Mouse (Mus musculus) CH12.LX (cell line): ENCODE results near the gene Pcbp2. TPM values are rescaled to one million over a fixed set of nuclear protein-coding genes. Genes with fewer than 3 reads are reported as not detected.
A peak's percentile ranks its signal among the peaks of the same experiment; 100 is the strongest.

Source experiments
- DNase-seq: peaks from one replicate; pipeline ENCODE4 v3.0.0-alpha.2; 2013; ENCODE audit errors: extremely low read depth
- H3K27ac ChIP-seq: 2 replicates; pipeline ENCODE4 v1.5.1; 2012; ENCODE audit warnings: low read depth, mild to moderate bottlenecking, control low read depth, moderate library complexity; ENCODE audit not compliant: insufficient read depth
- H3K27me3 ChIP-seq: replicated peaks from 2 replicates; pipeline ENCODE3; 2012; ENCODE audit warnings: inconsistent platforms
- H3K36me3 ChIP-seq, 2 experiments: replicated peaks in 1 of 2; 2 replicates each; pipeline versions ENCODE3 to v1.6.1; 2012; ENCODE audit warnings: inconsistent platforms in 1 of 2, low read length in 1 of 2, mild to moderate bottlenecking in 1 of 2, mixed read lengths in 1 of 2, moderate library complexity in 1 of 2; ENCODE audit not compliant: control insufficient read depth in 1 of 2, insufficient read depth in 1 of 2
- H3K4me1 ChIP-seq, 2 experiments: 2 replicates each; pipeline ENCODE4 v1.6.1; 2012; ENCODE audit warnings: inconsistent platforms in 1 of 2, moderate library complexity in 1 of 2; ENCODE audit not compliant: insufficient read depth in 2 of 2, control insufficient read depth in 1 of 2
- H3K4me2 ChIP-seq: 2 replicates; pipeline ENCODE4 v1.6.1; 2012; ENCODE audit warnings: low read depth, mild to moderate bottlenecking, control low read depth; ENCODE audit not compliant: poor library complexity, insufficient read depth, severe bottlenecking
- H3K4me3 ChIP-seq, 3 experiments: fragments of 150-350 bp in 1 of 3; sonication (generic) in 1 of 3; replicated peaks in 1 of 3; 2 replicates each; pipeline versions ENCODE3 to v1.5.1; 2011 to 2012; ENCODE audit warnings: low read depth in 2 of 3, low read length in 2 of 3, mild to moderate bottlenecking in 2 of 3, moderate library complexity in 2 of 3, control low read depth in 1 of 3, improper control_type of control experiment in 1 of 3, inconsistent platforms in 1 of 3, mixed read lengths in 1 of 3; ENCODE audit not compliant: poor library complexity in 1 of 3
- H3K79me2 ChIP-seq: replicated peaks from 2 replicates; pipeline ENCODE4 v1.6.1; 2012; ENCODE audit warnings: mild to moderate bottlenecking, moderate library complexity; ENCODE audit not compliant: control insufficient read depth, poor library complexity, insufficient read depth, severe bottlenecking; ENCODE audit errors: extremely low read depth
- H3K9ac ChIP-seq: 2 replicates; pipeline ENCODE4 v1.6.1; 2012; ENCODE audit warnings: low read depth, mild to moderate bottlenecking, control low read depth, moderate library complexity; ENCODE audit not compliant: insufficient read depth
- H3K9me3 ChIP-seq: replicated peaks from 2 replicates; pipeline ENCODE3; 2012; ENCODE audit warnings: low read length, inconsistent platforms, mixed read lengths
- BHLHE40 ChIP-seq: IDR thresholded peaks from 2 replicates; pipeline ENCODE4 v1.6.1; 2011; ENCODE audit warnings: mild to moderate bottlenecking, low read depth, low read length, improper control_type of control experiment
- CHD1 ChIP-seq: IDR thresholded peaks from 2 replicates; pipeline ENCODE4 v1.6.1; 2012; ENCODE audit warnings: low read depth, low read length, improper control_type of control experiment, inconsistent platforms
- CTCF ChIP-seq, 2 experiments: IDR thresholded peaks in 1 of 2; conservative IDR thresholded peaks in 1 of 2; 2 replicates each; pipeline ENCODE4 v1.5.1; 2011 to 2012; ENCODE audit warnings: low read depth in 2 of 2, low read length in 2 of 2, improper control_type of control experiment in 1 of 2, inconsistent platforms in 1 of 2, mild to moderate bottlenecking in 1 of 2, moderate library complexity in 1 of 2
- E2F4 ChIP-seq: IDR thresholded peaks from 2 replicates; pipeline ENCODE4 v1.6.1; 2011; ENCODE audit warnings: low read depth, low read length, improper control_type of control experiment; ENCODE audit not compliant: insufficient replicate concordance
- ETS1 ChIP-seq: conservative IDR thresholded peaks from 2 replicates; pipeline ENCODE4 v1.6.1; 2012; ENCODE audit warnings: low read depth, mild to moderate bottlenecking, inconsistent platforms, low read length, improper control_type of control experiment, moderate library complexity
- GABPA ChIP-seq: IDR thresholded peaks from 2 replicates; pipeline ENCODE4 v1.6.1; 2012; ENCODE audit warnings: low read depth, low read length, improper control_type of control experiment, inconsistent platforms; ENCODE audit not compliant: insufficient replicate concordance
- IRF4 ChIP-seq: IDR thresholded peaks from 2 replicates; pipeline ENCODE4 v1.6.1; 2014; ENCODE audit warnings: low read depth, mild to moderate bottlenecking, inconsistent platforms, low read length, improper control_type of control experiment
- KAT2A ChIP-seq: IDR thresholded peaks from 2 replicates; pipeline ENCODE4 v1.6.1; 2012; ENCODE audit warnings: low read length, improper control_type of control experiment, inconsistent platforms; ENCODE audit not compliant: insufficient replicate concordance
- MAFK ChIP-seq: IDR thresholded peaks from 2 replicates; pipeline ENCODE4 v1.6.1; 2011; ENCODE audit warnings: low read length, improper control_type of control experiment; ENCODE audit not compliant: insufficient replicate concordance
- MAX ChIP-seq: IDR thresholded peaks from 2 replicates; pipeline ENCODE4 v1.6.1; 2011; ENCODE audit warnings: low read length, improper control_type of control experiment
- PAX5 ChIP-seq: IDR thresholded peaks from 2 replicates; pipeline ENCODE4 v1.6.1; 2012; ENCODE audit warnings: low read length, inconsistent platforms, mixed read lengths
- POLR2A ChIP-seq: IDR thresholded peaks from 2 replicates; pipeline ENCODE4 v1.6.1; 2011; ENCODE audit warnings: low read depth, mild to moderate bottlenecking, improper control_type of control experiment, low read length
- RAD21 ChIP-seq: IDR thresholded peaks from 2 replicates; pipeline ENCODE4 v1.6.1; 2011; ENCODE audit warnings: low read depth, mild to moderate bottlenecking, low read length, improper control_type of control experiment, moderate library complexity
- RCOR1 ChIP-seq: conservative IDR thresholded peaks from 2 replicates; pipeline ENCODE4 v1.6.1; 2012; ENCODE audit warnings: low read depth, mild to moderate bottlenecking, inconsistent platforms, low read length, improper control_type of control experiment
- SIN3A ChIP-seq: IDR thresholded peaks from 2 replicates; pipeline ENCODE4 v1.6.1; 2012; ENCODE audit warnings: low read length, improper control_type of control experiment, inconsistent platforms
- SMC3 ChIP-seq: IDR thresholded peaks from 2 replicates; pipeline ENCODE4 v1.6.1; 2011; ENCODE audit warnings: low read depth, low read length, improper control_type of control experiment
- TBP ChIP-seq: conservative IDR thresholded peaks from 2 replicates; pipeline ENCODE4 v1.6.1; 2011; ENCODE audit warnings: low read depth, low read length, improper control_type of control experiment
- UBTF ChIP-seq: IDR thresholded peaks from 2 replicates; pipeline ENCODE4 v1.6.1; 2012; ENCODE audit warnings: low read depth, mild to moderate bottlenecking, inconsistent platforms, low read length, improper control_type of control experiment, moderate library complexity
- USF1 ChIP-seq: IDR thresholded peaks from 2 replicates; pipeline ENCODE4 v1.6.1; 2014; ENCODE audit warnings: low read depth, mild to moderate bottlenecking, inconsistent platforms, low read length, improper control_type of control experiment
- ZKSCAN1 ChIP-seq: IDR thresholded peaks from 2 replicates; pipeline ENCODE4 v1.6.1; 2012; ENCODE audit warnings: low read depth, inconsistent platforms, low read length, improper control_type of control experiment, borderline replicate concordance
- ZMIZ1 ChIP-seq: IDR thresholded peaks from 2 replicates; pipeline ENCODE4 v1.6.1; 2012; ENCODE audit warnings: low read depth, mild to moderate bottlenecking, inconsistent platforms, low read length, improper control_type of control experiment
- ZNF384 ChIP-seq: IDR thresholded peaks from 2 replicates; pipeline ENCODE4 v1.6.1; 2012; ENCODE audit warnings: low read depth, low read length, improper control_type of control experiment, inconsistent platforms
- dilution Hi-C: fragments of 300-500 bp; cut with MboI; formaldehyde crosslinking; loops from 2 replicates; pipeline ENCODE4 v1.14.3; 2020; ENCODE audit warnings: low sequenced_read_pairs; ENCODE audit not compliant: extremely low pct_unique_long_range_greater_than_20kb, extremely low pct_ligation_motif_present
- in situ Hi-C: fragments of 300-500 bp; cut with MboI; formaldehyde crosslinking; loops from 3 replicates; pipeline ENCODE4 v1.14.3; 2019; ENCODE audit warnings: low sequenced_read_pairs, low pct_ligation_motif_present, low pct_unique_long_range_greater_than_20kb, mixed read lengths
- polyA plus RNA-seq: library from polyadenylated mRNA; unstranded; fragments of >175 nt; gene quantifications from 2 replicates; pipeline ENCODE4 v1.2.1, GENCODE M21; 2012; ENCODE audit warnings: low read depth; ENCODE audit not compliant: insufficient read length
- total RNA-seq, 2 experiments: library from RNA; depleted of rRNA; stranded (reverse); fragments of 300-350 nt in 1 of 2; fragments of >200 nt in 1 of 2; gene quantifications; 2 replicates each; pipeline ENCODE4 v1.2.3; 2012 to 2014

Gene Pcbp2
- total and polyA plus RNA-seq, 3 experiments: 281 to 1,545 (median 379) TPM

- Histone ChIP-seq H3K36me3 (peaks cover 17 to 26% of the 10 kb centered on the region in 2 experiments), H3K4me3 (peak overlapping the region; percentile 64 to 85 (median 83)), H3K79me2 (peaks cover 28% of the 10 kb centered on the region), H3K4me2 (peak overlapping the region; percentile 90), H3K9me3 (no peaks in the 10 kb centered on the region), H3K27ac (no peak overlapping the region), H3K9ac (peak overlapping the region; percentile 66), H3K27me3 (no peaks in the 10 kb centered on the region), H3K4me1 (peaks cover 0 to 30% of the 10 kb centered on the region in 2 experiments; a peak in 3 of 4 replicates)
- no peak for DNase-seq
- TF ChIP-seq UBTF (no peak), MAX (no peak), MAFK (no peak), SIN3A (peak; percentile 15; the same call in 1 of the 2 replicates), POLR2A (no peak)
- in situ Hi-C loops (no loop called here), dilution Hi-C loops (no loop called here)
These were observed 10.5 kb upstream of the Pcbp2 start for GRCm38 (mm10) chr15:102459847-102460246.

GRCm38 (mm10) chr15:102460409-102460808 lies 9.9 kb upstream of the Pcbp2 start:
- TF ChIP-seq USF1 (no peak), ETS1 (no peak), GABPA (no peak), KAT2A (no peak), SMC3 (no peak), ZNF384 (no peak), CHD1 (no peak), ZMIZ1 (no peak), IRF4 (no peak), MAFK (no peak), RCOR1 (no peak), CTCF (conservative IDR thresholded peaks at IDR 0.05 in 1 of 2, IDR thresholded peaks at IDR 0.05 in 1 of 2; ENCODE audit: low read depth in 2 of 2, low read length in 2 of 2) (no peak), E2F4 (no peak), PAX5 (no peak), ZKSCAN1 (no peak), RAD21 (no peak), UBTF (no peak), BHLHE40 (no peak), TBP (no peak)
- peaks cover 17 to 31% of the 10 kb centered on the region in 2 experiments for H3K36me3 ChIP-seq
- no peaks in the 10 kb centered on the region for H3K9me3 ChIP-seq
- in situ Hi-C loops: no loop called here
- no peak overlapping the region for H3K27ac ChIP-seq
- H3K4me3 ChIP-seq: peak overlapping the region; percentile 64 to 85 (median 83)
- peak overlapping the region; percentile 66 for H3K9ac ChIP-seq
- dilution Hi-C loops: no loop called here
- peak overlapping the region; percentile 90 for H3K4me2 ChIP-seq
- H3K27me3 ChIP-seq: no peaks in the 10 kb centered on the region
- peaks cover 28% of the 10 kb centered on the region for H3K79me2 ChIP-seq
- no peak for DNase-seq
- H3K4me1 ChIP-seq: peaks cover 0 to 30% of the 10 kb centered on the region in 2 experiments; a peak in 3 of 4 replicates
